Mouse (Mus musculus): Measurements from ENCODE around the gene Tbc1d9. TPM values are rescaled to one million over a fixed set of nuclear protein-coding genes. Genes with fewer than 3 reads are reported as not detected.

The Tbc1d9 gene
- polyA plus RNA-seq, 1 experiment from 2014 or later: 23.0 TPM

DNA sequence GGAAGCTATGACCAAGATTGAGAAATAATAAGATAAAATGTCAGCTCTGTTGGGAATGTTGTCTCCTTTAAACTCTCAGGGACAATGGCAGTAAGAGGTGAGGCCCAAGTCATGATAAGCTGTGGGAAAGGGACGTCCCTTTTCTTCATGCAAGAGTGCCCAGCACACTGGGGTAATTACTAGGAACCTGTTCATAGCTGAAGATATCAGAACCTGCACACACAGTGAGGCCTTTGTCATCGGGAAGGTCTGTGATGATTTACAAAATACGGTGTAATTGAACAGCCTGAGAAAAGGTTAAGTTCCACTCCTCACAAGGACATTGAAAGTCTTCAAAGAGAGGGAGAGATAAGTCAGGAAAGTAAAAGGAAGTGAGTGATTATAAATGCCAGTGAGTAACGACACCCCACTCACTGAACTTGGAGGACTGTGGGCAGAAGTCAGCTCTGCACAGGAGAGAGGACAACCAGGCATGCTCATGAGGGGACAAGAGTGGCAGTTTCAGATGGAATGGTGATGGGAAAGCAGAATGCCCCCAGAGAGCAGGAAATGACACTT, 24.5 kb downstream of the Tbc1d9 start:
- H3K9me3 ChIP-seq (ENCODE audit: control insufficient read depth, low read length): no peaks in the 10 kb centered on the region

DNA sequence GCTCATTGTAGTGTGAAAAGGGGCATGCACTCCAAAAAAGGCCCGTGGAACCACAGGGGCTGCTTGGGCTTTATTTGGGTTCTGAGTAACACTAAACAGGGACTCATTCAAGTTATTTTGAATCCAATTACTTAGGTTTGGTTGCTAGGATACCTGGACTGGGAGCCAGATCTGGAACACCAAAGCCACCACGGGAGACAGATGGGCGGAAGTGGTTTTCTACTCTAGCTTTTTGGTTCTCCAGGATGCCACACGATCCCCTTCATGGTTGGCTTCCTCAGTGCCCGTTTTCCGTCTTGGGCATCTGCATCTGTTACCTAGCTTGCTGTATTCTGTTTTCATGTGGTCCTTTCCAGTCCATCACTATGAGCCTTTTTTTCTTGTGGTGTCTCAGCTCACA, 30.9 kb downstream of the Tbc1d9 start:
- peaks cover 12% of the 10 kb centered on the region; the same call in 1 of the 2 replicates for H3K4me1 ChIP-seq (replicated peaks; ENCODE audit: control insufficient read depth, insufficient read depth, low read length)
- no peak overlapping the region for H3K4me2 ChIP-seq (replicated peaks)
- ATAC-seq (ENCODE audit: low FRiP score) (no peak), DNase-seq (ENCODE audit: low spot score) (no peak)
- no peak overlapping the region for H3K4me3 ChIP-seq (replicated peaks; ENCODE audit: low read length)
- H3K27me3 ChIP-seq (ENCODE audit: control insufficient read depth, insufficient read depth, low read length): no peaks in the 10 kb centered on the region
- H3K36me3 ChIP-seq (replicated peaks; ENCODE audit: control insufficient read depth, insufficient read depth): no peaks in the 10 kb centered on the region
- H3K27ac ChIP-seq: no peak overlapping the region
- H3K9ac ChIP-seq: no peak overlapping the region
- whole genome bisulfite sequencing: 64% methylated on average over 6 of the region's 6 CpGs
- H3K9me3 ChIP-seq (ENCODE audit: control insufficient read depth, low read length): no peaks in the 10 kb centered on the region

More for the DNA sequence above, 24.5 kb downstream of the Tbc1d9 start:
- H3K4me3 ChIP-seq (replicated peaks; ENCODE audit: low read length): no peak overlapping the region
- no peaks in the 10 kb centered on the region for H3K36me3 ChIP-seq (replicated peaks; ENCODE audit: control insufficient read depth, insufficient read depth)
- ATAC-seq (ENCODE audit: low FRiP score) (no peak), DNase-seq (ENCODE audit: low spot score) (no peak)
- H3K27me3 ChIP-seq (ENCODE audit: control insufficient read depth, insufficient read depth, low read length): no peaks in the 10 kb centered on the region
- H3K4me2 ChIP-seq (replicated peaks): no peak overlapping the region
- H3K9ac ChIP-seq: no peak overlapping the region
- no peak overlapping the region for H3K27ac ChIP-seq
- WGBS: 80% methylated on average over 4 of the region's 4 CpGs
- H3K4me1 ChIP-seq (replicated peaks; ENCODE audit: control insufficient read depth, insufficient read depth, low read length): no peaks in the 10 kb centered on the region

DNA sequence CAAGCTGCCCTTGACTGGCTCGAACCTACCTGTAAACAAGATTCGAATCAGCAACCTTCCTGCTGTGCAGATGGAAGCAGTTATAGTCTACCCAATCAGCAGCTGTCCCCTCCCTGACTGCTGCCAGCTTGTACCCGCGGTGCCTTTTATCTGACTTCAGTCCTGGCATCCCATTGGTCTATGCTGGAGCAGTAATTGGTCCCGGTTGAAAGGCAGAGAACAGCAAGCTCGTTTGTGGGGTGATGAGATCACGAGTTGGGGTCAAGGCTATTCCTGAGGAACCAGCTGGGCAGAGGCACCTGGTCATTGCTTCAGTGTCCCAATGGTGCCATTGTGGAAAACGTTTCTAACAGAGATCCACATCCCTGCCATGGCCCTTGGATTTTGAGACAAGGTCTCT, 34.6 kb downstream of the Tbc1d9 start:
- Histone ChIP-seq H3K9ac (no peak overlapping the region), H3K27me3 (ENCODE audit: control insufficient read depth, insufficient read depth, low read length) (no peaks in the 10 kb centered on the region), H3K4me2 (replicated peaks) (no peak overlapping the region), H3K27ac (no peak overlapping the region), H3K36me3 (replicated peaks; ENCODE audit: control insufficient read depth, insufficient read depth) (no peaks in the 10 kb centered on the region), H3K9me3 (ENCODE audit: control insufficient read depth, low read length) (no peaks in the 10 kb centered on the region), H3K4me1 (replicated peaks; ENCODE audit: control insufficient read depth, insufficient read depth, low read length) (peaks cover 12% of the 10 kb centered on the region; the same call in 1 of the 2 replicates), H3K4me3 (replicated peaks; ENCODE audit: low read length) (no peak overlapping the region)
- DNase-seq (ENCODE audit: low spot score) (no peak), ATAC-seq (ENCODE audit: low FRiP score) (peak; percentile 19; the same call in 1 of the 2 replicates)
- 70% methylated on average over 8 of the region's 8 CpGs for WGBS

DNA sequence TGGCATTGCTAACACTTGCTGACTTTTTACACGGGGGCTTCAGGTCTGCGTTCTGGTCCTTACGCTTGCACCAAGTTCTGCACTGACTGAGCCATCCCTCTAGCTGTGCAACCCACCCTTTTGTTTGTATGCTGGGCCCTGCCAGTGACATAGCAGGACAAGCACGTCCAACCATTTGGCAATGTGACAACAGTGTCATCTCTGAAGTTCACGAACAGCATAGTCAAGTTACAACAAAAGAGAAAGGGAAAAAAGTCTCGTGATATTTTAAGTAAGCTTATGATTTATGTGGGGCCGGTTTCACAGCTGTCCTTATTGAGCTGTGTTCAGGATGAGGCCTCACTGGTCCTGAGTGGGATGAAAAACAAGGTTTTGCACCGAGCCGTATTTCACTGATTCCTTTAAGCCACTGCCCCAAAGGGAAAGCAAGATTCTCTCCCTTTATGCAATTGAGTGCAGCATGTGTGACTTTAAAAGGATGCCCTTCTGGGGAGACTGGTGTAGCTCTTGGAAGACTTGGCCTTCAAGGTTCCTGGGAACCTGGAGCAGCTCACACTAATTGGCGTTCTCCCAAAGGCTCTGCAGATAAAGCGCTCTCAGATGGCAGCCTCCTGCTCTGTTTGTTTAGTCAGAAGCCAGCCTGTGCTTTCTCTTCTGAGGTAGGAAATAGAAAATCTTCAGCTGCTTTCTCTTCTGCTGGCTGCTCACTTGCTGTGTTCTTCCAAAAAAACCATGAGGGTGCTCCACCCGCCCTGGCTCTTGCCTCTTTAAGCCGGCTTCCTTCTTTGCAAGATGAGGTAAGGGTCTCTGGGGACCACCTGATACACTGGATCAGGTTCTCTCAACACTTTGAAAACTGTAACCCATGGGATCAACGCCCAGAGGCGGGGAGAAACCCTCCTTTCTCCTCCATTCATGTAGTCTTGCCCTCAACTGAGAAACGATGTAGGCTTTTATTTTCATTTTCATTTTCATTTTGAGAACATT, 35.3 kb downstream of the Tbc1d9 start:
- DNase-seq (ENCODE audit: low spot score): no peak
- H3K27me3 ChIP-seq (ENCODE audit: control insufficient read depth, insufficient read depth, low read length): no peaks in the 10 kb centered on the region
- H3K4me2 ChIP-seq (replicated peaks): no peak overlapping the region
- 80% methylated on average over 16 of the region's 16 CpGs for WGBS
- no peak for ATAC-seq (ENCODE audit: low FRiP score)
- no peaks in the 10 kb centered on the region for H3K36me3 ChIP-seq (replicated peaks; ENCODE audit: control insufficient read depth, insufficient read depth)
- no peak overlapping the region for H3K4me3 ChIP-seq (replicated peaks; ENCODE audit: low read length)
- H3K4me1 ChIP-seq (replicated peaks; ENCODE audit: control insufficient read depth, insufficient read depth, low read length): peaks cover 11% of the 10 kb centered on the region; the same call in 1 of the 2 replicates
- no peaks in the 10 kb centered on the region for H3K9me3 ChIP-seq (ENCODE audit: control insufficient read depth, low read length)
- no peak overlapping the region for H3K9ac ChIP-seq
- peak overlapping the region; percentile 6; the same call in 1 of the 2 replicates for H3K27ac ChIP-seq

DNA sequence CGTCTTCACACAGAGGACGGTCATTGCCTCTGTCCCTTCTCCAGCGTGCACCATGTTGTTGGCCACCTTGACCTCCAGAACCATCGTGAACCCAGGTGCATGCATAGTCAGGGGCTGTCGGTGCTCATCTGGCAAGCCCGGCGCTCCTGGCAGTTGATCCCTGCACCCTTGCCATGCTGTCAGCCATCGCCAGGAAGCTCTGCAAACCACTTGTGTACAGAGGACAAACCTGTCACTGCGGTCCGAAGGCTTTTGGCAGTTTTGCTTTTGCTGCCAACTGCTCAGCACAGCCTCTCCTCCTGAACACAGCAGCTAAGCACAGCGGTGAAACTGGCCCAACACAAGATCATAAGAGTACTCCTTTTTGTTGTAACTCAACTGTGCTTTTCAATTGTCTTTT, 37.8 kb downstream of the Tbc1d9 start:
- Histone ChIP-seq H3K4me3 (replicated peaks; ENCODE audit: low read length) (no peak overlapping the region), H3K4me1 (replicated peaks; ENCODE audit: control insufficient read depth, insufficient read depth, low read length) (peaks cover 6% of the 10 kb centered on the region; the same call in 1 of the 2 replicates), H3K36me3 (replicated peaks; ENCODE audit: control insufficient read depth, insufficient read depth) (no peaks in the 10 kb centered on the region), H3K4me2 (replicated peaks) (no peak overlapping the region), H3K27me3 (ENCODE audit: control insufficient read depth, insufficient read depth, low read length) (no peaks in the 10 kb centered on the region), H3K9me3 (ENCODE audit: control insufficient read depth, low read length) (no peaks in the 10 kb centered on the region), H3K27ac (no peak overlapping the region), H3K9ac (no peak overlapping the region)
- WGBS: 87% methylated on average over 11 of the region's 11 CpGs
- no peak for ATAC-seq (ENCODE audit: low FRiP score)
- DNase-seq (ENCODE audit: low spot score): no peak

DNA sequence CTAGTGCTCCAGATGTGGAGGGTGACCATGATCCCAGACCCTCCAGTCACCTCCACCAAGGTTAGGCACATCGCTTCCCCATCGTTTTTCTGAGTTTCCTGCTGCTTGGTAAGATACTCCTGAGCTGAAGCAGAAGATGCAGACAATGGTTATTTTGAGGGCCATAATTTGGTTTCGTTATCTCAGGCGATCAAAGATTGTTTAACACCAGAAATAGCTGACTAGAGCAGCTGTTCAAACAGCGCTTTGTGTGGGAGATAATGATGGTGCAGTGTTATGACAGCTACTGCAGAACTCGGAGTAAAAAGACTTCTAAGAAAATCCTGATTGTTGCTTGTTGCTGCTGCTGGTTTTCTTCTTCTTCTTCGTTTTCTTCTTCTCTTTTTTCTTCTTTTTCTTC, 40.8 kb downstream of the Tbc1d9 start:
- DNase-seq (ENCODE audit: low spot score): no peak
- no peak for ATAC-seq (ENCODE audit: low FRiP score)
- WGBS: 86% methylated on average over 7 of the region's 7 CpGs
- Histone ChIP-seq H3K9me3 (ENCODE audit: control insufficient read depth, low read length) (no peaks in the 10 kb centered on the region), H3K36me3 (replicated peaks; ENCODE audit: control insufficient read depth, insufficient read depth) (peaks cover 7% of the 10 kb centered on the region; the same call in 1 of the 2 replicates), H3K4me2 (replicated peaks) (no peak overlapping the region), H3K4me1 (replicated peaks; ENCODE audit: control insufficient read depth, insufficient read depth, low read length) (no peaks in the 10 kb centered on the region), H3K27ac (no peak overlapping the region), H3K27me3 (ENCODE audit: control insufficient read depth, insufficient read depth, low read length) (no peaks in the 10 kb centered on the region), H3K4me3 (replicated peaks; ENCODE audit: low read length) (no peak overlapping the region), H3K9ac (no peak overlapping the region)

DNA sequence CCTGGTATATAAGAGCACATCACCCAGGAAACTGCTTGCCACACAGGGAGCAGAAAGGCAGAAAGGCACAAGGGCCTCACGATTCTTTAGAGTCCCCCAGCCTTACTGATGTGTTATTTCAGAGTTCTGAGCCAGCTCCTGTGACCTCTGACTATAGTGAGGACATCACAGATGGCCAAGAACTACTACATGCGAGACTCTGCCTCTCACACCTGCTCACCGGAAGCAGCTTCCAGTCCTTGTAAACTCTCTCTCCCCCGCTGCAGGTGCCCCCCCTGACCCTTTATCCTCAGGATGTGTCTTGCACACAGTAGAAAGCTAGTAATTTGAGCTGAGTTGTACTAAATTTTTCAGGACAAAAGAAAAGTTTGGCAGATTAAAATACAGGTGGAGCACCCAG, 44.4 kb downstream of the Tbc1d9 start:
- no peak for DNase-seq (ENCODE audit: low spot score)
- Histone ChIP-seq H3K9ac (no peak overlapping the region), H3K9me3 (ENCODE audit: control insufficient read depth, low read length) (no peaks in the 10 kb centered on the region), H3K27ac (no peak overlapping the region), H3K4me3 (replicated peaks; ENCODE audit: low read length) (no peak overlapping the region), H3K4me2 (replicated peaks) (no peak overlapping the region), H3K27me3 (ENCODE audit: control insufficient read depth, insufficient read depth, low read length) (no peaks in the 10 kb centered on the region), H3K36me3 (replicated peaks; ENCODE audit: control insufficient read depth, insufficient read depth) (peaks cover 19% of the 10 kb centered on the region), H3K4me1 (replicated peaks; ENCODE audit: control insufficient read depth, insufficient read depth, low read length) (no peaks in the 10 kb centered on the region)
- 73% methylated on average over 4 of the region's 4 CpGs for WGBS
- no peak for ATAC-seq (ENCODE audit: low FRiP score)

DNA sequence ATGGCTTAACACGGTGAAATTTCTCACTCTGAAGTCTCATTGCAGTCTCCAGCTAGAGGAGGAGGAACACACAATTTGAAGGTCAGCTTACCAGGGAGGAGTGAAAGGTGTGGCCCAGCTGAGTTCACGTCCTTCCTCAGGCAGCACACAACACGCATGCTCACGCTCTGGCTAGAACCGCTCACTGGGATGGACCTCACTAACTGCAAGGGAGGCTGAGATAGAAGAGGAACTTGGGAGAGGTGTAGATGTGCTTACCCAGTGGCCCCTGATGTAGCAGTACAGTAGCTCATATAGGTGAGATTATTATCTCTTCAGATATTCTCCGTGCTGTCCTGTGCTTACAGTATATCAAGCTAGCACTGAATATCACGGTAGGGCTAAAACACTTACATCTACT, 45.5 kb downstream of the Tbc1d9 start:
- ATAC-seq (ENCODE audit: low FRiP score): no peak

DNA sequence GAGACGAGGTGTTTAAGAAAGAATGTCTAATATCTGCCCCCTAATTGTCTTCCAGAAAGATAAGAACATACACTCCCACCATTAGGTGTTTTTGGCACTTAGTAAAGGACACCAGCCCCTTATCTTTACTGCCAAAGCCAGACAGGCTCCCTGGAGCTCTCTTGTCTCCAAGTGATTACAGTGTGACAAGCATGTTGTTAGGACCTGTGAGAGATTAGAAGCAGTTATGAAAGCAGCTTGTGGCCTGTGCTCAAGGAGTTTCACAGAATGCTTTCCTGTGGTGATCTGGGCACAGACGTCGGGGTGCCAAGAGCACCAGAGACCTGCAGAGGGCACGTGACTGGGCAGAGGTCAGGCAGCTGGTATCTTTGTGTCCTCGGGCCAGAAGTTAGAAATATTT, 49.9 kb downstream of the Tbc1d9 start:
- ATAC-seq (ENCODE audit: low FRiP score) (no peak), DNase-seq (ENCODE audit: low spot score) (no peak)
- Histone ChIP-seq H3K27me3 (ENCODE audit: control insufficient read depth, insufficient read depth, low read length) (no peaks in the 10 kb centered on the region), H3K9me3 (ENCODE audit: control insufficient read depth, low read length) (no peaks in the 10 kb centered on the region), H3K4me1 (replicated peaks; ENCODE audit: control insufficient read depth, insufficient read depth, low read length) (no peaks in the 10 kb centered on the region), H3K4me2 (replicated peaks) (no peak overlapping the region), H3K27ac (no peak overlapping the region), H3K36me3 (replicated peaks; ENCODE audit: control insufficient read depth, insufficient read depth) (peaks cover 19% of the 10 kb centered on the region), H3K4me3 (replicated peaks; ENCODE audit: low read length) (no peak overlapping the region), H3K9ac (no peak overlapping the region)
- WGBS: 63% methylated on average over 5 of the region's 5 CpGs

More for the DNA sequence above, 45.5 kb downstream of the Tbc1d9 start:
- Histone ChIP-seq H3K4me2 (replicated peaks) (no peak overlapping the region), H3K4me1 (replicated peaks; ENCODE audit: control insufficient read depth, insufficient read depth, low read length) (no peaks in the 10 kb centered on the region), H3K9ac (no peak overlapping the region), H3K36me3 (replicated peaks; ENCODE audit: control insufficient read depth, insufficient read depth) (peaks cover 19% of the 10 kb centered on the region), H3K4me3 (replicated peaks; ENCODE audit: low read length) (no peak overlapping the region), H3K27ac (no peak overlapping the region), H3K9me3 (ENCODE audit: control insufficient read depth, low read length) (no peaks in the 10 kb centered on the region), H3K27me3 (ENCODE audit: control insufficient read depth, insufficient read depth, low read length) (no peaks in the 10 kb centered on the region)
- 98% methylated on average over 7 of the region's 7 CpGs for WGBS
- DNase-seq (ENCODE audit: low spot score): no peak
